Mouse (Mus musculus) liver, embryonic 11.5 days (tissue): ENCODE data around the gene Wdhd1. TPM values are rescaled to one million over a fixed set of nuclear protein-coding genes. Genes with fewer than 3 reads are reported as not detected.

Source experiments
- ATAC-seq: fragments of 200-750 bp; cut with Nextera tagmentation; replicated peaks from 2 replicates; pipeline ENCODE4 v1.8.0; 2017; ENCODE audit warnings: moderate number of reproducible peaks, mild to moderate bottlenecking, moderate TSS enrichment, moderate library complexity; ENCODE audit not compliant: low FRiP score
- DNase-seq: peaks from one replicate; pipeline ENCODE4 v3.0.0-alpha.2; 2017; ENCODE audit warnings: low spot score
- H3K27ac ChIP-seq: fragments of 300-500 bp; sonication (generic); 2 replicates; pipeline ENCODE4 v1.5.1; 2014; ENCODE audit warnings: mild to moderate bottlenecking, low read depth, low read length, control low read depth
- H3K27me3 ChIP-seq: fragments of 300-500 bp; sonication (generic); replicated peaks from 2 replicates; pipeline ENCODE4 v1.6.1; 2014; ENCODE audit warnings: low read length, mixed read lengths; ENCODE audit not compliant: control insufficient read depth, insufficient read depth
- H3K36me3 ChIP-seq: fragments of 300-500 bp; sonication (generic); 2 replicates; pipeline ENCODE4 v1.6.1; 2014; ENCODE audit warnings: mild to moderate bottlenecking, low read length, moderate library complexity, mixed read lengths; ENCODE audit not compliant: control insufficient read depth, insufficient read depth
- H3K4me1 ChIP-seq: fragments of 300-500 bp; sonication (generic); replicated peaks from 2 replicates; pipeline ENCODE4 v1.6.1; 2014; ENCODE audit warnings: low read length, mixed read lengths; ENCODE audit not compliant: control insufficient read depth, insufficient read depth
- H3K4me2 ChIP-seq: fragments of 300-500 bp; sonication (generic); 2 replicates; pipeline ENCODE4 v1.6.1; 2014; ENCODE audit warnings: mild to moderate bottlenecking, control low read depth, moderate library complexity
- H3K4me3 ChIP-seq: fragments of 300-500 bp; sonication (generic); 2 replicates; pipeline ENCODE4 v1.5.1; 2014; ENCODE audit warnings: low read depth, low read length, control low read depth
- H3K9ac ChIP-seq: fragments of 300-500 bp; sonication (generic); 2 replicates; pipeline ENCODE4 v1.6.1; 2014; ENCODE audit warnings: low read depth, low read length, control low read depth
- H3K9me3 ChIP-seq: fragments of 300-500 bp; sonication (generic); 2 replicates; pipeline ENCODE4 v1.6.1; 2016; ENCODE audit warnings: low read length, inconsistent platforms, mixed read lengths; ENCODE audit not compliant: control insufficient read depth
- WGBS: fragments of 180-500 bp; shearing (Covaris S2); extraction: QIAGEN DNeasy Blood & Tissue Kit; methylation state at CpG from one replicate; pipeline ENCODE4 v1.1.7; 2014; 5-methylcytosine and 5-hydroxymethylcytosine counted together
- polyA plus RNA-seq: library from polyadenylated mRNA; unstranded; fragments of >200 nt; fragmentation: Nextera tagmentation; extraction: Ambion mirVana; gene quantifications from 2 replicates; pipeline ENCODE4 v1.2.1, GENCODE M21; 2014

Gene Wdhd1
- polyA plus RNA-seq, 1 experiment from 2014 or later, result 65.7 TPM

GRCm38 (mm10) chr14:47269706-47270105 lies 7.0 kb downstream of the Wdhd1 start:
- 94% methylated on average over 2 of the region's 2 CpGs for WGBS
- no peak for ATAC-seq

GRCm38 (mm10) chr14:47269056-47269455 lies 7.6 kb downstream of the Wdhd1 start:
- Histone ChIP-seq H3K4me2 (no peak overlapping the region), H3K27me3 (no peaks in the 10 kb centered on the region), H3K9ac (no peak overlapping the region), H3K4me3 (no peak overlapping the region), H3K27ac (no peak overlapping the region), H3K36me3 (peaks cover 36% of the 10 kb centered on the region), H3K4me1 (no peaks in the 10 kb centered on the region), H3K9me3 (no peaks in the 10 kb centered on the region)
- no peak for DNase-seq
- 95% methylated on average over 4 of the region's 4 CpGs for WGBS
- ATAC-seq, result no peak

More at GRCm38 (mm10) chr14:47269706-47270105, 7.0 kb downstream of the Wdhd1 start:
- Histone ChIP-seq H3K4me2 (no peak overlapping the region), H3K27ac (no peak overlapping the region), H3K9ac (no peak overlapping the region), H3K27me3 (no peaks in the 10 kb centered on the region), H3K9me3 (no peaks in the 10 kb centered on the region), H3K4me3 (no peak overlapping the region), H3K4me1 (peaks cover 5% of the 10 kb centered on the region; the same call in 1 of the 2 replicates), H3K36me3 (peaks cover 38% of the 10 kb centered on the region)
- DNase-seq, result no peak

- peaks cover 34% of the 10 kb centered on the region for H3K36me3 ChIP-seq
- WGBS, result 90% methylated on average over 8 of the region's 8 CpGs
Measured at GRCm38 (mm10) chr14:47265829-47266228, 10.8 kb downstream of the Wdhd1 start.

GRCm38 (mm10) chr14:47264866-47265265 lies 11.8 kb downstream of the Wdhd1 start:
- Histone ChIP-seq H3K4me1 (no peaks in the 10 kb centered on the region), H3K4me2 (no peak overlapping the region), H3K27ac (no peak overlapping the region), H3K9ac (no peak overlapping the region), H3K27me3 (no peaks in the 10 kb centered on the region), H3K36me3 (peaks cover 35% of the 10 kb centered on the region), H3K4me3 (no peak overlapping the region), H3K9me3 (no peaks in the 10 kb centered on the region)
- WGBS, result 93% methylated on average over 3 of the region's 3 CpGs
- ATAC-seq (no peak), DNase-seq (no peak)

More at GRCm38 (mm10) chr14:47265829-47266228, 10.8 kb downstream of the Wdhd1 start:
- no peak overlapping the region for H3K4me2 ChIP-seq
- no peaks in the 10 kb centered on the region for H3K27me3 ChIP-seq
- H3K4me1 ChIP-seq, result no peaks in the 10 kb centered on the region
- H3K27ac ChIP-seq, result no peak overlapping the region
- H3K9me3 ChIP-seq, result no peaks in the 10 kb centered on the region
- ATAC-seq (no peak), DNase-seq (no peak)
- no peak overlapping the region for H3K4me3 ChIP-seq
- H3K9ac ChIP-seq, result no peak overlapping the region

GRCm38 (mm10) chr14:47249839-47250238 lies 26.8 kb downstream of the Wdhd1 start:
- no peaks in the 10 kb centered on the region for H3K4me1 ChIP-seq
- 85% methylated on average over 6 of the region's 6 CpGs for WGBS
- no peak overlapping the region for H3K4me2 ChIP-seq
- no peaks in the 10 kb centered on the region for H3K9me3 ChIP-seq
- no peak overlapping the region for H3K4me3 ChIP-seq
- H3K9ac ChIP-seq, result no peak overlapping the region
- H3K27me3 ChIP-seq, result no peaks in the 10 kb centered on the region
- peaks cover 38% of the 10 kb centered on the region for H3K36me3 ChIP-seq
- ATAC-seq, result no peak
- H3K27ac ChIP-seq, result no peak overlapping the region; the same call in 1 of the 2 replicates
- DNase-seq, result no peak

GRCm38 (mm10) chr14:47242753-47243152 lies 33.9 kb downstream of the Wdhd1 start:
- Histone ChIP-seq H3K4me3 (no peak overlapping the region), H3K9me3 (no peaks in the 10 kb centered on the region), H3K36me3 (peaks cover 30% of the 10 kb centered on the region), H3K27ac (no peak overlapping the region), H3K27me3 (no peaks in the 10 kb centered on the region), H3K9ac (no peak overlapping the region), H3K4me2 (no peak overlapping the region), H3K4me1 (peaks cover 10% of the 10 kb centered on the region)
- WGBS, result 72% methylated on average over 4 of the region's 4 CpGs
- ATAC-seq (no peak), DNase-seq (no peak)

GRCm38 (mm10) chr14:47241046-47241445 lies 35.6 kb downstream of the Wdhd1 start:
- 80% methylated on average over 6 of the region's 6 CpGs for WGBS
- H3K9ac ChIP-seq, result no peak overlapping the region
- peaks cover 10% of the 10 kb centered on the region for H3K4me1 ChIP-seq
- no peaks in the 10 kb centered on the region for H3K9me3 ChIP-seq
- peak overlapping the region; percentile 15 for H3K4me2 ChIP-seq
- ATAC-seq (peak; percentile 28), DNase-seq (no peak)
- H3K4me3 ChIP-seq, result no peak overlapping the region
- H3K27me3 ChIP-seq, result no peaks in the 10 kb centered on the region
- peaks cover 16% of the 10 kb centered on the region for H3K36me3 ChIP-seq
- peak overlapping the region; percentile 70 for H3K27ac ChIP-seq

GRCm38 (mm10) chr14:47240600-47240999 lies 36.1 kb downstream of the Wdhd1 start:
- Histone ChIP-seq H3K4me3 (no peak overlapping the region), H3K4me1 (peaks cover 10% of the 10 kb centered on the region), H3K4me2 (peak overlapping the region; percentile 47), H3K27ac (peak overlapping the region; percentile 70), H3K9ac (no peak overlapping the region), H3K36me3 (peaks cover 11% of the 10 kb centered on the region), H3K9me3 (peaks cover under 1% of the 10 kb centered on the region; the same call in 1 of the 2 replicates), H3K27me3 (no peaks in the 10 kb centered on the region)
- peak; percentile 100 for ATAC-seq
- DNase-seq, result no peak
- WGBS, result 42% methylated on average over 1 of the region's 1 CpGs

- H3K4me1 ChIP-seq, result peaks cover 12% of the 10 kb centered on the region
- WGBS, result 80% methylated on average over 4 of the region's 4 CpGs
- no peak for DNase-seq
Measured at GRCm38 (mm10) chr14:47237286-47237685, 39.4 kb downstream of the Wdhd1 start.

More at GRCm38 (mm10) chr14:47237286-47237685, 39.4 kb downstream of the Wdhd1 start:
- H3K9me3 ChIP-seq, result peaks cover 3% of the 10 kb centered on the region; the same call in 1 of the 2 replicates
- no peak overlapping the region for H3K4me2 ChIP-seq
- no peak overlapping the region for H3K9ac ChIP-seq
- no peak overlapping the region for H3K4me3 ChIP-seq
- peaks cover 5% of the 10 kb centered on the region; the same call in 1 of the 2 replicates for H3K36me3 ChIP-seq
- ATAC-seq, result no peak
- no peaks in the 10 kb centered on the region for H3K27me3 ChIP-seq
- H3K27ac ChIP-seq, result no peak overlapping the region
